Mouse (Mus musculus): Measurements from ENCODE around the gene Gm20518.

DNA sequence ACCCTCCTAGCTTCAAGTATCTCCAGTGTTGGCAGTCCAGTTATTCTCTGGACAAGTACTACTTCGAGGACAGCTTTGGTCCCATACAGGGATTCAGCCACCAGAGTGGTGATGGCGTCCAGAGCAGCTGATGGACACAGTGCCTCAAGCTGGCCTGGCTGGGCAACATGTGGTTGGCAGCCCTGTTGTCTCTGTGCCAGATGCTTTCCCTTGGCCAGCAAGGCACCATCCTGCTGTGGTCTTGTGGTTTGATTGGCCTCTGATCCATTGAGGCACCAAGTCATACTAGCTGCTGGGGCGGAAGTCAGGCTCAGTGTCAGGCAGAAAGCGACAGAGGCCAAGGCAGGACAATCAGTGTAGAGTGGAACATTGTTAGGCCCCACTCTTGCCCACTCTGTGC lies 82.3 kb downstream of the Gm20518 start:
- TF ChIP-seq POLR2A (IDR thresholded peaks at IDR 0.05; ENCODE audit: borderline replicate concordance, extremely low read depth, low read depth, low read length), result no peak
- TF ChIP-seq CTCF (IDR thresholded peaks at IDR 0.05; ENCODE audit: insufficient read depth, low read length), result no peak

All from lung, adult 2 months (tissue).